ENCODE assay signal across 31 mouse cellular contexts in the genomic region with DNA sequence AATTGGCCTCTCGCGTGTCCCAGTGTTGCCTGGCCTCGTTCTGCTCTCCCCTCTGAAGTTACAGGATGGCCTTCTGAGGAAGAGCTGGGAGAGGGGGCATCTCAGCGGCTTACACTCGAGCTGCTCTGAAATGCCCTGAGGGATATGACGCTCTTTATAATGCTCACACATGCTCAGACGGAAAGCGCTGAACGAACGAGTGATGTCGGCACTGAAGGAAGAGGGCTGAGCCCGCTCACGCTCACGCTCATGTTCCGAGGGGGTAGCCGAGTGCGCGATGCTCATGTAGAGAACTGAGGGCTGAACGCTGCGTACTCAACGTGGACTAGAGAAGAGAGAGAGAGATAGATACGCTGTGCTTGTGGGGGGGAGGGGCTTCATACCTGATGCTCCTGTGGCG. TPM values are rescaled to one million over a fixed set of nuclear protein-coding genes. Genes with fewer than 3 reads are reported as not detected.
A peak's percentile ranks its signal among the peaks of the same experiment; 100 is the strongest.
DNase-seq lines count a peak whose midpoint lies in the region; ATAC-seq and TF ChIP-seq lines count a peak whose summit lies in the region.
"Had no signal": no experiment of that assay in that cellular context is flagged by ENCODE, and none has a peak within 500 bp of the region (broad histone marks: within the 10 kb centered on the region; RNA-seq: fewer than 3 reads in every experiment).

No protein-coding gene starts in this region.

- peak overlapping the region; percentile 29; the same call in 1 of the 2 replicates for H3K4me2 ChIP-seq in hindbrain, embryonic 14.5 days (replicated peaks)
- H3K4me2 ChIP-seq in hindbrain, postnatal 0 days (ENCODE audit: low read depth, low read length): no peak overlapping the region
- H3K4me2 ChIP-seq in midbrain, embryonic 13.5 days (replicated peaks): no peak overlapping the region
- H3K4me2 ChIP-seq in midbrain, embryonic 11.5 days: no peak overlapping the region

- H3K27ac ChIP-seq in hindbrain, embryonic 14.5 days: no peak overlapping the region
- no peak overlapping the region for H3K27ac ChIP-seq in hindbrain, postnatal 0 days
- no peak overlapping the region for H3K27ac ChIP-seq in midbrain, embryonic 13.5 days
- H3K27ac ChIP-seq in midbrain, embryonic 11.5 days (ENCODE audit: low read depth, low read length): no peak overlapping the region
- H3K27ac ChIP-seq: embryonic facial prominence, embryonic 13.5 days; forebrain, embryonic 10.5 days; heart, embryonic 13.5 days; intestine, embryonic 15.5 days; lung, embryonic 15.5 days; midbrain, embryonic 12.5 days had no signal

- no peaks in the 10 kb centered on the region for H3K9me3 ChIP-seq in hindbrain, embryonic 14.5 days (ENCODE audit: control insufficient read depth, low read length)
- no peaks in the 10 kb centered on the region for H3K9me3 ChIP-seq in hindbrain, postnatal 0 days (ENCODE audit: low read length)
- H3K9me3 ChIP-seq in midbrain, embryonic 13.5 days: no peaks in the 10 kb centered on the region
- H3K9me3 ChIP-seq in midbrain, embryonic 11.5 days (ENCODE audit: control insufficient read depth, low read length): no peaks in the 10 kb centered on the region
- no peaks in the 10 kb centered on the region for H3K9me3 ChIP-seq in E14TG2a.4 (ENCODE audit: low read length)
- H3K9me3 ChIP-seq: embryonic facial prominence, embryonic 13.5 days; forebrain, embryonic 10.5 days; heart, embryonic 13.5 days; intestine, embryonic 15.5 days; lung, embryonic 15.5 days; midbrain, embryonic 12.5 days had no signal

- ATAC-seq in hindbrain, embryonic 14.5 days (ENCODE audit: low FRiP score): no peak
- ATAC-seq in hindbrain, postnatal 0 days: no peak
- ATAC-seq in midbrain, embryonic 13.5 days: peak; percentile 32; the same call in 1 of the 2 replicates
- no peak for ATAC-seq in midbrain, embryonic 11.5 days (ENCODE audit: low FRiP score)

- H3K36me3 ChIP-seq in hindbrain, embryonic 14.5 days (replicated peaks; ENCODE audit: control insufficient read depth, insufficient read depth): no peaks in the 10 kb centered on the region
- no peaks in the 10 kb centered on the region for H3K36me3 ChIP-seq in hindbrain, postnatal 0 days (ENCODE audit: insufficient read depth, low read length)
- no peaks in the 10 kb centered on the region for H3K36me3 ChIP-seq in midbrain, embryonic 13.5 days
- no peaks in the 10 kb centered on the region for H3K36me3 ChIP-seq in midbrain, embryonic 11.5 days (ENCODE audit: control insufficient read depth, insufficient read depth, low read length)
- H3K36me3 ChIP-seq in E14TG2a.4 (ENCODE audit: insufficient read depth, low read length): no peaks in the 10 kb centered on the region
- H3K36me3 ChIP-seq: embryonic facial prominence, embryonic 13.5 days; forebrain, embryonic 10.5 days; G1E; heart, embryonic 13.5 days; intestine, embryonic 15.5 days; lung, embryonic 15.5 days; midbrain, embryonic 12.5 days had no signal

- WGBS in hindbrain, embryonic 14.5 days: 70% methylated on average over 23 of the region's 23 CpGs
- WGBS in hindbrain, postnatal 0 days: 74% methylated on average over 23 of the region's 23 CpGs
- WGBS in midbrain, embryonic 13.5 days: 73% methylated on average over 23 of the region's 23 CpGs
- whole genome bisulfite sequencing in midbrain, embryonic 11.5 days: 77% methylated on average over 23 of the region's 23 CpGs

- H3K27me3 ChIP-seq in hindbrain, embryonic 14.5 days (ENCODE audit: control insufficient read depth, insufficient read depth, low read length): no peaks in the 10 kb centered on the region
- no peaks in the 10 kb centered on the region for H3K27me3 ChIP-seq in hindbrain, postnatal 0 days (ENCODE audit: insufficient read depth, low read length)
- peaks cover 11% of the 10 kb centered on the region; the same call in 1 of the 2 replicates for H3K27me3 ChIP-seq in midbrain, embryonic 13.5 days
- H3K27me3 ChIP-seq in midbrain, embryonic 11.5 days (ENCODE audit: control insufficient read depth, insufficient read depth, low read length): peaks cover 5% of the 10 kb centered on the region
- peaks cover 35% of the 10 kb centered on the region for H3K27me3 ChIP-seq in E14TG2a.4 (ENCODE audit: insufficient read depth, low read length)

- H3K4me1 ChIP-seq in hindbrain, embryonic 14.5 days (replicated peaks; ENCODE audit: control insufficient read depth, insufficient read depth, low read length): 0 out of 2 replicates have a peak, but pooled peaks cover 4% of the 10 kb centered on the region
- peaks cover 3% of the 10 kb centered on the region; the same call in 1 of the 2 replicates for H3K4me1 ChIP-seq in hindbrain, postnatal 0 days (ENCODE audit: insufficient read depth, low read length)
- peaks cover 7% of the 10 kb centered on the region for H3K4me1 ChIP-seq in midbrain, embryonic 13.5 days (replicated peaks)
- H3K4me1 ChIP-seq in midbrain, embryonic 11.5 days (ENCODE audit: control insufficient read depth, insufficient read depth, low read length): no peaks in the 10 kb centered on the region
- H3K4me1 ChIP-seq in E14TG2a.4 (replicated peaks; ENCODE audit: low read depth, low read length): peaks cover 13% of the 10 kb centered on the region
- H3K4me1 ChIP-seq: intestine, embryonic 15.5 days; lung, embryonic 15.5 days had no signal

- TF ChIP-seq CTCF in hindbrain, postnatal 0 days (IDR thresholded peaks at IDR 0.05; ENCODE audit: low read depth): no peak
- no peak for TF ChIP-seq CTCF in E14TG2a.4 (conservative IDR thresholded peaks at IDR 0.05; ENCODE audit: low read length)

- peak; percentile 27 for DNase-seq in cerebellum, adult 11-12 months
- DNase-seq in cerebellum, adult 8-10 months: no peak
- DNase-seq in hindbrain, embryonic 14.5 days (ENCODE audit: low spot score): no peak
- no peak for DNase-seq in hindbrain, postnatal 0 days (ENCODE audit: low spot score)
- DNase-seq in midbrain, embryonic 11.5 days (ENCODE audit: low spot score, missing footprints): no peak
- no peak for DNase-seq in adrenal gland, adult 2 months
- DNase-seq: adrenal gland, postnatal 10 days; cerebellum, postnatal 36 days; forebrain, postnatal 0 days; heart, postnatal 10 days; kidney, adult 2 months; kidney, postnatal 36 days; layer of hippocampus, postnatal 36 days; right cerebral cortex, adult 18-20 months; spleen, adult 18-20 months; thymus, postnatal 14 days had no signal

- no peak overlapping the region for H3K9ac ChIP-seq in hindbrain, embryonic 14.5 days
- H3K9ac ChIP-seq in hindbrain, postnatal 0 days (replicated peaks; ENCODE audit: low read length): no peak overlapping the region
- H3K9ac ChIP-seq in midbrain, embryonic 13.5 days (replicated peaks): no peak overlapping the region
- no peak overlapping the region for H3K9ac ChIP-seq in midbrain, embryonic 11.5 days (ENCODE audit: low read length)
- H3K9ac ChIP-seq: forebrain, postnatal 0 days; intestine, embryonic 15.5 days; lung, embryonic 15.5 days; midbrain, embryonic 12.5 days had no signal

- H3K4me3 ChIP-seq in hindbrain, embryonic 14.5 days (replicated peaks; ENCODE audit: low read length): no peak overlapping the region
- no peak overlapping the region for H3K4me3 ChIP-seq in hindbrain, postnatal 0 days (ENCODE audit: low read length)
- no peak overlapping the region for H3K4me3 ChIP-seq in midbrain, embryonic 13.5 days (replicated peaks)
- no peak overlapping the region for H3K4me3 ChIP-seq in midbrain, embryonic 11.5 days (ENCODE audit: low read depth, low read length)
- H3K4me3 ChIP-seq in E14TG2a.4 (replicated peaks; ENCODE audit: low read length): peak overlapping the region; percentile 23; the same call in 1 of the 2 replicates
- H3K4me3 ChIP-seq: embryonic facial prominence, embryonic 13.5 days; forebrain, embryonic 10.5 days; intestine, embryonic 15.5 days; lung, embryonic 15.5 days; midbrain, embryonic 12.5 days; myocyte had no signal

RNA-seq across cellular contexts. Expression of a gene that starts 39.3 kb away (rescaled TPM):
- polyA plus RNA-seq in hindbrain, embryonic 14.5 days (2014; fragmentation: Nextera tagmentation; extraction: Ambion mirVana): 18.5 and 22.9 TPM in 2 replicates
- total RNA-seq in hindbrain, postnatal 0 days (2014; rRNA removed): 66.4 and 67.5 TPM in 2 replicates
- polyA plus RNA-seq in hindbrain, postnatal 0 days (2015; fragmentation: Nextera tagmentation; extraction: Ambion mirVana): 23.6 TPM in 2 replicates
- polyA plus RNA-seq in midbrain, embryonic 13.5 days (2015; fragmentation: Nextera tagmentation; extraction: Ambion mirVana): 8.4 and 9.3 TPM in 2 replicates
- 4.0 and 4.1 TPM in 2 replicates for polyA plus RNA-seq in midbrain, embryonic 11.5 days (2014; fragmentation: Nextera tagmentation; extraction: Ambion mirVana)
- 1 to 10 TPM in 1 of 2 experiments, under 1 TPM in 1; 0.81 to 1.1 TPM for total RNA-seq in adrenal gland, adult 2 months (2021)
- 0.47 and 0.66 TPM in 2 replicates for polyA plus RNA-seq in adrenal gland, adult 2 months (2012; rRNA removed)
- total RNA-seq: CH12.LX; hematopoietic stem cell, adult 5-6 weeks; liver, adult 2 months; megakaryocyte progenitor cell, adult 5-6 weeks had no signal
- polyA plus RNA-seq: G1E, myocyte had no signal

RNA-seq across cellular contexts. Expression of a gene that starts 55.0 kb away (rescaled TPM):
- polyA plus RNA-seq in hindbrain, embryonic 14.5 days (2014; fragmentation: Nextera tagmentation; extraction: Ambion mirVana): 2.0 and 2.3 TPM in 2 replicates
- total RNA-seq in hindbrain, postnatal 0 days (2014; rRNA removed): 8.9 and 9.4 TPM in 2 replicates
- 7.2 and 7.9 TPM in 2 replicates for polyA plus RNA-seq in hindbrain, postnatal 0 days (2015; fragmentation: Nextera tagmentation; extraction: Ambion mirVana)
- 1.5 and 2.5 TPM in 2 replicates for polyA plus RNA-seq in midbrain, embryonic 13.5 days (2015; fragmentation: Nextera tagmentation; extraction: Ambion mirVana)
- polyA plus RNA-seq in midbrain, embryonic 11.5 days (2014; fragmentation: Nextera tagmentation; extraction: Ambion mirVana): 0.66 and 0.74 TPM in 2 replicates
- total RNA-seq in adrenal gland, adult 2 months (2021): 1 to 10 TPM; 1.2 to 1.9 TPM
- 0.71 and 0.79 TPM in 2 replicates for polyA plus RNA-seq in adrenal gland, adult 2 months (2012; rRNA removed)
- total RNA-seq: CH12.LX; hematopoietic stem cell, adult 5-6 weeks; megakaryocyte progenitor cell, adult 5-6 weeks had no signal
- polyA plus RNA-seq: C2C12; G1E; liver, adult 2 months; myocyte had no signal
